12 mouse cellular contexts compared by ENCODE assay signal in the genomic region with DNA sequence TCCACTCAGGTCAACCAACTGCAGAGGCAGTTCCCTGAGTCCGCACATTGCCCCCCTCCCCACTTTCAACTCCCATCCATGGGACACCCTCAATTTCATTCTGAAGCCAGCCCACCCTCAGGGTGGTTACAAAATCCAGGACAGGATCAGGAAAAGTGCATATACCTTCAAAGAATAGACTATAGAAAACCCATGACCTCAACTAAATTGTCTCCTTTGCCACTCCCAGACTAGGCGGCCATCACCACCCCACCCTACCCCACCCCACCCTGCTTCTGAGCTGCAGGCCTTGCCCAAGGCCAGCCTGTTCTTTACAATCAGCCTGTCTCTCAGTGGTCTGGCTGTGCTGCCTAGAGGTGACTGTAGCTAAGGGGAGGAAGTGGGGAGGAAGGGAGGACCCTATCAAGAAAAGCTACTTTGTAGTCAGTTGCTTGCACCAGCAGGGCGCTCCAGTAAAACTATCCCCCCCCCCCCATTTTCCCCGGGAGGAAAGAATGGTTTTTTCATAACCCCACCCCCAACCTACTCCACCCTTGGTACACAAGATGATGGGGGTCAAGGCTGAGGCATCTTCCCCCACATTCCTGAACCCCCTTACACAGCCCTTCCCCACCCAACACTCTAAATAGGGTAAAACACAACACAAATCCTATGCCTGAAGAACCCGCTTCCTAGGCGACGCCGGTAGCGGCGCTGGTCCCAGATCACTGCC.
DNase-seq lines count a peak whose midpoint lies in the region; ATAC-seq and TF ChIP-seq lines count a peak whose summit lies in the region.
"Had no signal": no experiment of that assay in that cellular context is flagged by ENCODE, and none has a peak within 500 bp of the region (broad histone marks: within the 10 kb centered on the region; RNA-seq: fewer than 3 reads in every experiment).

No protein-coding gene starts in this region.

- no peak for TF ChIP-seq CTCF in hindbrain, postnatal 0 days (IDR thresholded peaks at IDR 0.05; ENCODE audit: low read depth)

- peak; percentile 19; the same call in 1 of the 2 replicates for ATAC-seq in hindbrain, postnatal 0 days
- ATAC-seq: liver, postnatal 0 days had no signal

- H3K4me3 ChIP-seq in hindbrain, postnatal 0 days (ENCODE audit: low read length): no peak overlapping the region
- H3K4me3 ChIP-seq: embryonic facial prominence, embryonic 12.5 days; heart, embryonic 15.5 days; kidney, embryonic 15.5 days had no signal

- WGBS in hindbrain, postnatal 0 days: 35% methylated on average over 10 of the region's 10 CpGs

- DNase-seq in retina, postnatal 1 day: peak; percentile 65
- DNase-seq in retina, embryonic 14.5 days (ENCODE audit: low spot score): no peak
- DNase-seq in cerebellum, postnatal 36 days: peak; percentile 32 to 39
- DNase-seq in hindbrain, postnatal 0 days (ENCODE audit: low spot score): peak; percentile 41
- no peak for DNase-seq in urinary bladder, postnatal 10 days (ENCODE audit: low spot score)
- DNase-seq in kidney, adult 9 months: no peak
- DNase-seq in adrenal gland, postnatal 4 days (ENCODE audit: low spot score in 2 of 2): no peak
- DNase-seq: gastrocnemius, postnatal 10 days; liver, postnatal 0 days had no signal

- no peaks in the 10 kb centered on the region for H3K9me3 ChIP-seq in hindbrain, postnatal 0 days (ENCODE audit: low read length)
- H3K9me3 ChIP-seq: embryonic facial prominence, embryonic 12.5 days; heart, embryonic 15.5 days; kidney, embryonic 15.5 days had no signal

- peak overlapping the region; percentile 77; the same call in 1 of the 2 replicates for H3K4me2 ChIP-seq in hindbrain, postnatal 0 days (ENCODE audit: low read depth, low read length)
- H3K4me2 ChIP-seq: embryonic facial prominence, embryonic 12.5 days; heart, embryonic 15.5 days; kidney, embryonic 15.5 days had no signal

- H3K9ac ChIP-seq in hindbrain, postnatal 0 days (replicated peaks; ENCODE audit: low read length): peak overlapping the region; percentile 96; the same call in 1 of the 2 replicates
- H3K9ac ChIP-seq: embryonic facial prominence, embryonic 12.5 days; heart, embryonic 15.5 days; kidney, embryonic 15.5 days; liver, postnatal 0 days had no signal

- H3K27ac ChIP-seq in hindbrain, postnatal 0 days: peak overlapping the region; percentile 97
- H3K27ac ChIP-seq: embryonic facial prominence, embryonic 12.5 days; heart, embryonic 15.5 days; kidney, embryonic 15.5 days had no signal

- peaks cover 11% of the 10 kb centered on the region for H3K4me1 ChIP-seq in hindbrain, postnatal 0 days (ENCODE audit: insufficient read depth, low read length)

- no peaks in the 10 kb centered on the region for H3K27me3 ChIP-seq in hindbrain, postnatal 0 days (ENCODE audit: insufficient read depth, low read length)

- H3K36me3 ChIP-seq in hindbrain, postnatal 0 days (ENCODE audit: insufficient read depth, low read length): no peaks in the 10 kb centered on the region; the same call in 1 of the 2 replicates
- H3K36me3 ChIP-seq: embryonic facial prominence, embryonic 12.5 days; heart, embryonic 15.5 days; kidney, embryonic 15.5 days had no signal

Comparison
In these comparisons a context has a peak if more than half of its experiments do, and no peak if none do; other contexts are left out.
1. DNase-seq: peak in retina, postnatal 1 day (single experiment), cerebellum, postnatal 36 days (2 of 2) and hindbrain, postnatal 0 days (single experiment); none in retina, embryonic 14.5 days (single experiment), urinary bladder, postnatal 10 days (single experiment), kidney, adult 9 months (single experiment) and adrenal gland, postnatal 4 days (0 of 2).